Mouse (Mus musculus): Measurements from ENCODE around the gene Nemp2.
"Not testable (repeated sequence)": the region's sequence is repeated elsewhere in the genome, so short reads cannot be mapped to it uniquely, and the experiment has no call there.

DNA sequence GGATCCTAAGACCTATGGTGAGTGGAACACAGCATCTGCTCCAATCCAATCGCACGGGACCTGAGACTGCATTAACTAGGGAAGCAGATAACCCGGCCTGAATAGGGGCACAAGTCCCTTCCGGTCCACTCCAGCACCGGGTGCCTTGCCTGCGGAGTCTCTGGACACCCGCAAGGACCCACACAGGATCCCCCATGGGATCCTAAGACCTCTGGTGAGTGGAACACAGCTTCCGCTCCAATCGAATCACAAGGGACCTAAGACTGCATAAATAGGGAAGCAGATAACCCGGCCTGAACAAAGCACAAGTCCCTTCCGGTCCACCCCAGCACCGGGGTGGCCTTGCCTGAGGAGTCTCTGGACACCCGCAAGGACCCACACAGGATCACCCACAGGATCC is 64.0 kb downstream of the Nemp2 start:
- TF ChIP-seq EP300 (optimal IDR thresholded peaks at IDR 0.05); CTCF (IDR thresholded peaks at IDR 0.05; ENCODE audit: low read depth): not testable (repeated sequence)

All from stomach, postnatal 0 days (tissue).